Mouse (Mus musculus) lung, embryonic 16.5 days (tissue): ENCODE data around the gene Cdc42bpa. TPM values are rescaled to one million over a fixed set of nuclear protein-coding genes. Genes with fewer than 3 reads are reported as not detected.

ENCODE experiments used
- ATAC-seq: fragments of 200-750 bp; cut with Nextera tagmentation; 2 replicates; pipeline ENCODE4 v1.8.0; 2017; ENCODE audit warnings: low read depth, mild to moderate bottlenecking, moderate library complexity
- H3K27ac ChIP-seq: fragments of 300-500 bp; sonication (generic); 2 replicates; pipeline ENCODE4 v1.5.1; 2014; ENCODE audit warnings: mild to moderate bottlenecking, control low read depth, low read length
- H3K27me3 ChIP-seq: fragments of 300-500 bp; sonication (generic); 2 replicates; pipeline ENCODE4 v1.6.1; 2014; ENCODE audit warnings: low read depth, low read length, mixed read lengths; ENCODE audit not compliant: control insufficient read depth, insufficient read depth
- H3K36me3 ChIP-seq: fragments of 300-500 bp; sonication (generic); 2 replicates; pipeline ENCODE4 v1.6.1; 2014; ENCODE audit warnings: low read length; ENCODE audit not compliant: control insufficient read depth, insufficient read depth
- H3K4me1 ChIP-seq: fragments of 300-500 bp; sonication (generic); replicated peaks from 2 replicates; pipeline ENCODE4 v1.6.1; 2014; ENCODE audit warnings: low read length, mixed read lengths; ENCODE audit not compliant: control insufficient read depth, insufficient read depth
- H3K4me2 ChIP-seq: fragments of 300-500 bp; sonication (generic); 2 replicates; pipeline ENCODE4 v1.6.1; 2014; ENCODE audit warnings: low read depth, low read length, control low read depth
- H3K4me3 ChIP-seq: fragments of 300-500 bp; sonication (generic); 2 replicates; pipeline ENCODE4 v1.5.1; 2014; ENCODE audit warnings: mild to moderate bottlenecking, low read length, control low read depth
- H3K9ac ChIP-seq: fragments of 300-500 bp; sonication (generic); 2 replicates; pipeline ENCODE4 v1.6.1; 2014; ENCODE audit warnings: low read length, control low read depth
- H3K9me3 ChIP-seq: fragments of 300-500 bp; sonication (generic); 2 replicates; pipeline ENCODE4 v1.6.1; 2016; ENCODE audit warnings: low read length; ENCODE audit not compliant: control insufficient read depth
- WGBS: fragments of 180-500 bp; shearing (Covaris S2); extraction: QIAGEN DNeasy Blood & Tissue Kit; methylation state at CpG from one replicate; pipeline ENCODE4 v1.1.7; 2014; 5-methylcytosine and 5-hydroxymethylcytosine counted together
- polyA plus RNA-seq: library from polyadenylated mRNA; unstranded; fragments of >200 nt; fragmentation: Nextera tagmentation; extraction: Ambion mirVana; gene quantifications from 2 replicates; pipeline ENCODE4 v1.2.1, GENCODE M21; 2015

Cdc42bpa gene
- polyA plus RNA-seq, 1 experiment from 2014 or later: 13.7 TPM

GRCm38 (mm10) chr1:180210031-180210432 is 249.8 kb downstream of the Cdc42bpa start:
- 59% methylated on average over 4 of the region's 4 CpGs for WGBS
- Histone ChIP-seq H3K4me2 (no peak overlapping the region), H3K4me3 (no peak overlapping the region), H3K4me1 (no peaks in the 10 kb centered on the region), H3K36me3 (no peaks in the 10 kb centered on the region), H3K27me3 (no peaks in the 10 kb centered on the region), H3K9ac (no peak overlapping the region), H3K27ac (no peak overlapping the region), H3K9me3 (0 out of 2 replicates have a peak, but pooled peaks cover under 1% of the 10 kb centered on the region)
- no peak for ATAC-seq

- Histone ChIP-seq H3K27me3 (no peaks in the 10 kb centered on the region), H3K4me3 (no peak overlapping the region), H3K4me1 (no peaks in the 10 kb centered on the region), H3K36me3 (no peaks in the 10 kb centered on the region), H3K4me2 (no peak overlapping the region), H3K9ac (no peak overlapping the region), H3K27ac (no peak overlapping the region), H3K9me3 (no peaks in the 10 kb centered on the region)
- no peak for ATAC-seq
- WGBS: 86% methylated on average over 9 of the region's 9 CpGs
Observed at GRCm38 (mm10) chr1:180210781-180211271, 250.6 kb downstream of the Cdc42bpa start.

GRCm38 (mm10) chr1:180212911-180213310 is 252.6 kb downstream of the Cdc42bpa start:
- H3K27me3 ChIP-seq: no peaks in the 10 kb centered on the region
- 56% methylated on average over 5 of the region's 5 CpGs for WGBS
- no peaks in the 10 kb centered on the region for H3K36me3 ChIP-seq
- no peak overlapping the region for H3K9ac ChIP-seq
- no peak overlapping the region for H3K4me3 ChIP-seq
- H3K9me3 ChIP-seq: no peaks in the 10 kb centered on the region
- ATAC-seq: no peak
- H3K4me2 ChIP-seq: no peak overlapping the region
- no peaks in the 10 kb centered on the region for H3K4me1 ChIP-seq
- H3K27ac ChIP-seq: no peak overlapping the region

GRCm38 (mm10) chr1:180215044-180215443 is 254.8 kb downstream of the Cdc42bpa start:
- H3K4me1 ChIP-seq: no peaks in the 10 kb centered on the region
- 15% methylated on average over 4 of the region's 4 CpGs for WGBS
- no peaks in the 10 kb centered on the region for H3K9me3 ChIP-seq
- no peaks in the 10 kb centered on the region for H3K36me3 ChIP-seq
- no peaks in the 10 kb centered on the region for H3K27me3 ChIP-seq
- H3K27ac ChIP-seq: no peak overlapping the region
- H3K4me3 ChIP-seq: no peak overlapping the region
- peak; percentile 92 for ATAC-seq
- no peak overlapping the region for H3K9ac ChIP-seq
- no peak overlapping the region for H3K4me2 ChIP-seq

Other genes with a start within 250 kb of the Cdc42bpa start
- gene Kif28, start 215.2 kb upstream of the Cdc42bpa start, polyA plus RNA-seq: 0.44 TPM in 1 of 2 replicates, not detected in the other
- not detected in 2 replicates for gene Gm10518, start 157.1 kb upstream of the Cdc42bpa start, polyA plus RNA-seq
- gene Ahctf1, start 156.8 kb upstream of the Cdc42bpa start, polyA plus RNA-seq: 17.7 and 19.6 TPM in 2 replicates
- 11.2 and 15.5 TPM in 2 replicates for gene Coq8a, start 239.1 kb downstream of the Cdc42bpa start, polyA plus RNA-seq